Mouse (Mus musculus): ENCODE measurements around the gene Spock1.

- TF ChIP-seq GATA1 (IDR thresholded peaks at IDR 0.05; ENCODE audit: borderline replicate concordance, low read length) = no peak
- no peak for TF ChIP-seq FLI1 (IDR thresholded peaks at IDR 0.05; ENCODE audit: low read length)
Observed at GRCm38 (mm10) chr13:57673399-57673798, 234.7 kb downstream of the Spock1 start.

All from megakaryocyte, embryonic 14.5 days (primary cell).